Mouse (Mus musculus): ENCODE measurements around the gene Dnah14.
"Not testable (repeated sequence)": the region's sequence is repeated elsewhere in the genome, so short reads cannot be mapped to it uniquely, and the experiment has no call there.

Dnah14 gene

GRCm38 (mm10) chr1:181771871-181772270 lies 195.5 kb downstream of the Dnah14 start:
- no peak for DNase-seq (ENCODE audit: extremely low read depth, insufficient read length, low spot score)

GRCm38 (mm10) chr1:181776541-181776940 lies 200.2 kb downstream of the Dnah14 start:
- no peak for DNase-seq (ENCODE audit: extremely low read depth, insufficient read length, low spot score)

GRCm38 (mm10) chr1:181782600-181782999 lies 206.2 kb downstream of the Dnah14 start:
- not testable (repeated sequence) for DNase-seq (ENCODE audit: extremely low read depth, insufficient read length, low spot score)

- no peak for DNase-seq (ENCODE audit: extremely low read depth, insufficient read length, low spot score)
These were observed 213.6 kb downstream of the Dnah14 start for GRCm38 (mm10) chr1:181789952-181790351.

GRCm38 (mm10) chr1:181793541-181793940 lies 217.2 kb downstream of the Dnah14 start:
- no peak for DNase-seq (ENCODE audit: extremely low read depth, insufficient read length, low spot score)

- DNase-seq (ENCODE audit: extremely low read depth, insufficient read length, low spot score), result no peak
These were observed 223.6 kb downstream of the Dnah14 start for GRCm38 (mm10) chr1:181799911-181800310.

- no peak for DNase-seq (ENCODE audit: extremely low read depth, insufficient read length, low spot score)
These were observed 224.3 kb downstream of the Dnah14 start for GRCm38 (mm10) chr1:181800667-181801066.

GRCm38 (mm10) chr1:181811481-181812223 lies 235.3 kb downstream of the Dnah14 start:
- no peak for DNase-seq (ENCODE audit: extremely low read depth, insufficient read length, low spot score)

- DNase-seq (ENCODE audit: extremely low read depth, insufficient read length, low spot score), result no peak
These were observed 250.4 kb downstream of the Dnah14 start for GRCm38 (mm10) chr1:181826716-181827115.

- no peak for DNase-seq (ENCODE audit: extremely low read depth, insufficient read length, low spot score)
These were observed 252.0 kb downstream of the Dnah14 start for GRCm38 (mm10) chr1:181828365-181828764.

GRCm38 (mm10) chr1:181832720-181833119 lies 256.4 kb downstream of the Dnah14 start:
- no peak for DNase-seq (ENCODE audit: extremely low read depth, insufficient read length, low spot score)

- no peak for DNase-seq (ENCODE audit: extremely low read depth, insufficient read length, low spot score)
These were observed 256.8 kb downstream of the Dnah14 start for GRCm38 (mm10) chr1:181833143-181833542.

GRCm38 (mm10) chr1:181838111-181838510 lies 261.8 kb downstream of the Dnah14 start:
- no peak for DNase-seq (ENCODE audit: extremely low read depth, insufficient read length, low spot score)

- DNase-seq (ENCODE audit: extremely low read depth, insufficient read length, low spot score), result no peak
These were observed 263.5 kb downstream of the Dnah14 start for GRCm38 (mm10) chr1:181839746-181840366.

GRCm38 (mm10) chr1:181841396-181841795 lies 265.0 kb downstream of the Dnah14 start:
- DNase-seq (ENCODE audit: extremely low read depth, insufficient read length, low spot score), result no peak

GRCm38 (mm10) chr1:181841864-181842672 lies 265.7 kb downstream of the Dnah14 start:
- peak; percentile 98 for DNase-seq (ENCODE audit: extremely low read depth, insufficient read length, low spot score)

GRCm38 (mm10) chr1:181842781-181843180 lies 266.4 kb downstream of the Dnah14 start, which contains the start of gene Lbr:
Lbr (minus strand) TSS chr1:181843046.
- DNase-seq (ENCODE audit: extremely low read depth, insufficient read length, low spot score), result no peak

GRCm38 (mm10) chr1:181844874-181845547 lies 268.7 kb downstream of the Dnah14 start:
- no peak for DNase-seq (ENCODE audit: extremely low read depth, insufficient read length, low spot score)

GRCm38 (mm10) chr1:181845767-181846166 lies 269.4 kb downstream of the Dnah14 start:
- no peak for DNase-seq (ENCODE audit: extremely low read depth, insufficient read length, low spot score)

- no peak for DNase-seq (ENCODE audit: extremely low read depth, insufficient read length, low spot score)
These were observed 271.0 kb downstream of the Dnah14 start for GRCm38 (mm10) chr1:181847396-181847795.

- DNase-seq (ENCODE audit: extremely low read depth, insufficient read length, low spot score), result peak; percentile 43
These were observed 271.9 kb downstream of the Dnah14 start for GRCm38 (mm10) chr1:181848210-181848609.
